Mouse (Mus musculus) heart, embryonic 13.5 days (tissue): ENCODE results near the gene Hyal1. TPM values are rescaled to one million over a fixed set of nuclear protein-coding genes. Genes with fewer than 3 reads are reported as not detected.

ENCODE experiments used
- ATAC-seq: fragments of 200-750 bp; cut with Nextera tagmentation; 2 replicates; pipeline ENCODE4 v1.8.0; 2017; ENCODE audit warnings: moderate TSS enrichment; ENCODE audit not compliant: insufficient number of reproducible peaks, low FRiP score, low TSS enrichment; ENCODE audit errors: extremely low read depth
- H3K27ac ChIP-seq: fragments of 300-500 bp; sonication (generic); replicated peaks from 2 replicates; pipeline ENCODE4 v1.5.1; 2015; ENCODE audit warnings: moderate library complexity, mild to moderate bottlenecking, inconsistent platforms
- H3K27me3 ChIP-seq: fragments of 300-500 bp; sonication (generic); replicated peaks from 2 replicates; pipeline ENCODE4 v1.6.1; 2015; ENCODE audit warnings: mild to moderate bottlenecking, inconsistent platforms
- H3K36me3 ChIP-seq: fragments of 300-500 bp; sonication (generic); 2 replicates; pipeline ENCODE4 v1.6.1; 2015; ENCODE audit warnings: mild to moderate bottlenecking, inconsistent platforms
- H3K4me1 ChIP-seq: fragments of 300-500 bp; sonication (generic); 2 replicates; pipeline ENCODE4 v1.6.1; 2015; ENCODE audit warnings: inconsistent platforms
- H3K4me2 ChIP-seq: fragments of 300-500 bp; sonication (generic); 2 replicates; pipeline ENCODE4 v1.6.1; 2015; ENCODE audit warnings: inconsistent platforms, mild to moderate bottlenecking, moderate library complexity
- H3K4me3 ChIP-seq: fragments of 300-500 bp; sonication (generic); 2 replicates; pipeline ENCODE4 v1.5.1; 2015; ENCODE audit warnings: moderate library complexity, mild to moderate bottlenecking, inconsistent platforms
- H3K9ac ChIP-seq: fragments of 300-500 bp; sonication (generic); 2 replicates; pipeline ENCODE4 v1.6.1; 2015; ENCODE audit warnings: inconsistent platforms, mild to moderate bottlenecking, moderate library complexity
- H3K9me3 ChIP-seq: fragments of 300-500 bp; sonication (generic); 2 replicates; pipeline ENCODE4 v1.6.1; 2016; ENCODE audit warnings: inconsistent platforms
- WGBS: fragments of 180-500 bp; shearing (Covaris S2); methylation state at CpG from one replicate; pipeline ENCODE4 v1.1.7; 2015; ENCODE audit warnings: mixed read lengths; 5-methylcytosine and 5-hydroxymethylcytosine counted together
- polyA plus RNA-seq: library from polyadenylated mRNA; unstranded; fragments of >200 nt; fragmentation: Nextera tagmentation; extraction: Ambion mirVana; gene quantifications from 2 replicates; pipeline ENCODE4 v1.2.1, GENCODE M21; 2015

Gene Hyal1
- polyA plus RNA-seq, 1 experiment from 2014 or later = 6.3 TPM

DNA sequence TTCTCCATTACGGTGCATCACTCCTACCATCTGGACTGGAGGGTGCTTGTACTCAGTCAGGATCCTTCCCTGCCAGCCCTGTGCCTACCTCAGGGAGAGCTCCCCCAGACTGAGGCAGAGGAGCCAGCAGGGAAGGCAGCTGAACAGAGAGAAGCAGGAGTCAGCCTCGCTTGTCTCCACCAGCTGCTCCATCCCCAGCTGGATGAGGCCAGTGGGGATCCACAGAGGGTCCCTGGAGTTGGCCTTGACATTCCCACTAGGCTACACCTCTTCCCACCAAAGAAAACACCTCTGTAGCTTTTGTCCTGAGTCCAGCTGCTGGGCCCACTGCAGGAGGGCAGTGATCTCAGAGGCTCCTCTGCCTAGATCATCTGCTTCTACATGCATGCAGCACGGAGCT, 48.2 kb downstream of the Hyal1 start:
- Histone ChIP-seq H3K4me2 (no peak overlapping the region), H3K27me3 (no peaks in the 10 kb centered on the region), H3K4me1 (peaks cover 92% of the 10 kb centered on the region), H3K27ac (peak overlapping the region; percentile 84), H3K9me3 (no peaks in the 10 kb centered on the region), H3K4me3 (no peak overlapping the region), H3K9ac (peak overlapping the region; percentile 61), H3K36me3 (peaks cover 66% of the 10 kb centered on the region)
- ATAC-seq = no peak
- 82% methylated on average over 3 of the region's 3 CpGs for WGBS

DNA sequence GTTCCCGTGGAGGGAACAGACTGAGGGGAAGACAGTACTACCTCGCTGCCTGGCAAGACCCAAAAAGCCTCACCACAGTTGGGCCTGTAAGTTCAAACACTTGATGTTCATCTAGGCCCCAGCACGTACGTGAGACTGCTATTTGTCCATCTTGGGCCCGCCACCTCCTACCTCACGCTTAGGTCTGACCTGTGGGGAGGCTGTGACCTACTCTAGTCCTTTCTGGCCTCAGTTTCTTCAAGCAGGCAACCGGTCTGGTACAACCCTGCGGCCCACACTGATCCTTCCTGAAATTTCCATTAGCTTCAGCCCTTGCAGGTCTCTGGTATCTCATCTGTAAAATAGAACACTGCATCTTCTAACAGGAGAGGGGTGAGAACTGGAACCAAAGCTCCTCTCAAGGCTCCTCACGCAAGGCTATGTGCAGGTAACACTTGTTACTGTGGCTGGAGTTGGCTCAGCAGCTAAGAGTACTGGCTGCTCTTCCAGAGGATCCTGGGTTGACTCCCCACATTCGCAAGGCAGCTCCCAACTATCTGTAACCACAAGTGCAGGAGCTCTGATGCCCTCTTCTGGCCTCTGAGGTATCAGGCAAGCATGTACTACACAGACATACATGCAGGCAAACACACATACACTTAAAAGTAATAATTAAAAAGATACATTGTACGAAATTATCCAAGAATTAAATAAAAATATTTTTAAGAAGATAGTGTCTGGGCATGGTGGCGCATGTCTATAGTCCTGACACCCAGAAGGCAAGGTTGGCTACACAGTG, 48.8 kb downstream of the Hyal1 start:
- ATAC-seq = no peak
- peaks cover 92% of the 10 kb centered on the region for H3K4me1 ChIP-seq
- no peak overlapping the region for H3K4me3 ChIP-seq
- no peaks in the 10 kb centered on the region for H3K27me3 ChIP-seq
- no peaks in the 10 kb centered on the region for H3K9me3 ChIP-seq
- peaks cover 60% of the 10 kb centered on the region for H3K36me3 ChIP-seq
- WGBS = 86% methylated on average over 12 of the region's 12 CpGs
- no peak overlapping the region for H3K4me2 ChIP-seq
- peak overlapping the region; percentile 84 for H3K27ac ChIP-seq
- peak overlapping the region; percentile 61 for H3K9ac ChIP-seq

DNA sequence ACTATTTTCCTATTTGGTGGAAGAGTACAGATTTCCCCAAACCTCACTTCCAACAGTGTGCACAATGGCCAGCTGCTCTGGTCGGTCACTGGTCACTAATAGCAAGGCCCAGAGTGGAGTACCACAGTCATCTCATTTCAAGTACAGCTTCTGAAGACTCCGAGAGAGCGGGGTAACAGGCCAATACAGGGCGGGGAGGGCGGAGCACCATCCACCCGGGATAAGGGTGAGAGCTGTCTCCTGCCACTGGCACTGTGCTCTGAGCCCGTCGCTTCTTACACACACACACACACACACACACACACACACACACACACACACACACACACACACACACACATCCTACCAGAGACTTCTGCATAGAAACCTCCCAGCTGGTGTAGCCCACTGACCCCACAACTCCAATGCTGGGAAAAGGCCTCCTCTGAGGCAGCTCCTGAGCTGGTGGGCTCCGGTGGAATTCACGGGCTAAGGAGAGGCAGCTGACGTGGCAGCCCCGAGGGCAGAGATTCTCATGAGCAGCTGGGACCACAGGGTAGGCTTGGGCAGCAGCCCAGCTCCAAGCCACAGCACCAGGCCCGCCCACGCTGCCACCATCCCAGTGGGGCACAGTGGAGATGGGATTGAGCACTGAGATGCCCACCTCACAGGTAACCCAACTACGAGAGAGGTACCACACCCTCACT, 49.6 kb downstream of the Hyal1 start:
- Histone ChIP-seq H3K27ac (peak overlapping the region; percentile 84), H3K4me2 (peak overlapping the region; percentile 50), H3K36me3 (peaks cover 62% of the 10 kb centered on the region), H3K4me3 (0 out of 2 replicates have a peak overlapping the region, but pooled peaks have one; percentile 13), H3K27me3 (no peaks in the 10 kb centered on the region), H3K9ac (peak overlapping the region; percentile 95), H3K9me3 (no peaks in the 10 kb centered on the region), H3K4me1 (peaks cover 92% of the 10 kb centered on the region)
- ATAC-seq = no peak
- WGBS = 42% methylated on average over 14 of the region's 15 CpGs

DNA sequence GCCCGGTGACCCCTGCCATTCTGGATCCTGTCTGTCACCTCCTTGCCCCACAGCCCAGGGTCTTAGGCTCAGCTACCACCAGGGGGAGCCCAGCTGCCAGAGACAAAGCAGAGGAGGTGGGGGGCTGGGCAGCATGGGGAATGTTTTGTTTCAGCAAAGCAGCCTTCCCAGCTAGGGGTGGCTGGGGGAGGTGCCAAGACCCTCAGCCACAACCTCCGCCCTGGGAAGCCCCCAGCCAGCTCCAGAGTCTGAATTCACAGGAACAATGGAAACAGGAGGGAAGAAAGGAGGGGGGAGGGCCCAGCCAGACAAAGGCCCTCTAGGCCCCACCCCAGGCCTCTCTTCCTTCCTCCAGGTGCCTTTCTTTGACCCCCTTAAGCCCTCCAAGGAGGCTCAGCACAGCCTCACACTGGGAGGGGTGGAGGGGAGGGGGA, 50.1 kb downstream of the Hyal1 start:
- peak; percentile 38 for ATAC-seq
- Histone ChIP-seq H3K4me2 (peak overlapping the region; percentile 50), H3K9me3 (no peaks in the 10 kb centered on the region), H3K4me1 (peaks cover 92% of the 10 kb centered on the region), H3K9ac (peak overlapping the region; percentile 95), H3K36me3 (peaks cover 63% of the 10 kb centered on the region), H3K27ac (peak overlapping the region; percentile 84), H3K27me3 (no peaks in the 10 kb centered on the region), H3K4me3 (0 out of 2 replicates have a peak overlapping the region, but pooled peaks have one; percentile 13)
- 0% methylated on average over 2 of the region's 2 CpGs for WGBS

DNA sequence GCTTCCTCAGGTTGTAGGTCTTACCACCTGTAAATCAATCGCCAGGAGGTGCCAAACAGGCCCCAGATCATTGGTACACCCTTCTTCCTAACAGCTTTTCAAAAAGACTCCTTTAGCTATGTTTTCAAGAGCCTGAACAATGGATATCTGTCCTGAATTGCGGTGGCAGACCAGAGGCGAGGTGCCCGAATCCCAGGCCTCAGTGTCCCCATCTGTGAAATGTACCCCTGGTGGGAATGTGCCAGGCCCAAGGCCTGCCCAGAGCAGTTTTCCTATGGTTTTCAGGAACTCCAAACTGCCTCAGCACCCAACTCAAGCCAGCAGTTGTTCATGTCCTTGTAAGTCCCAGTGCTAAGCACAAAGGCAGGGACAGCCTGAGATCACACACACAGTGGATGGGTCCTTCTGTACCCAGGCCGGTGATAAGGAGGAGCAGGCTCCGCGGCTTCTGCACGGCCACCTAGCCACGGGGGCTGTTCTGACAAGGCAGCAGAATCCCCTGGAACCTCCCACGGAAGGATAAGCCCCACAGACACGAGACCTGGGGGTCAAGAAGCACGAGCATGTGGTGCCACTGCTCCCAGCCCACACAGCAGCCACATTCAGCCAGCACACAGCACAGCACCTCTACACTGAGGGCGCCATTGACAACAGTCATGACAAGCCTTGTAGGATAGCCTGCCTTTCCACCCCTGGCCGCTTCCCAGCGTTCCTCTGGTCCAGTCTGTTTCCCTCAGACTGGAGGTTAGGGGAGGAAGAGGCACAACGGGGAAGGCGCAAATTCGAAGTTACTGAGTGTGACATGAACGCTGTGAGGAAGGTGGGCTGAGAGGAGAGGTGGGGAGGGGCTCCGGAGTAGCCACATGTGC, 50.9 kb downstream of the Hyal1 start:
- ATAC-seq = no peak
- Histone ChIP-seq H3K4me2 (peak overlapping the region; percentile 50), H3K4me1 (peaks cover 94% of the 10 kb centered on the region), H3K27ac (peak overlapping the region; percentile 84), H3K36me3 (peaks cover 62% of the 10 kb centered on the region), H3K4me3 (0 out of 2 replicates have a peak overlapping the region, but pooled peaks have one; percentile 1), H3K27me3 (no peaks in the 10 kb centered on the region), H3K9ac (peak overlapping the region; percentile 95), H3K9me3 (no peaks in the 10 kb centered on the region)
- 28% methylated on average over 20 of the region's 20 CpGs for WGBS

DNA sequence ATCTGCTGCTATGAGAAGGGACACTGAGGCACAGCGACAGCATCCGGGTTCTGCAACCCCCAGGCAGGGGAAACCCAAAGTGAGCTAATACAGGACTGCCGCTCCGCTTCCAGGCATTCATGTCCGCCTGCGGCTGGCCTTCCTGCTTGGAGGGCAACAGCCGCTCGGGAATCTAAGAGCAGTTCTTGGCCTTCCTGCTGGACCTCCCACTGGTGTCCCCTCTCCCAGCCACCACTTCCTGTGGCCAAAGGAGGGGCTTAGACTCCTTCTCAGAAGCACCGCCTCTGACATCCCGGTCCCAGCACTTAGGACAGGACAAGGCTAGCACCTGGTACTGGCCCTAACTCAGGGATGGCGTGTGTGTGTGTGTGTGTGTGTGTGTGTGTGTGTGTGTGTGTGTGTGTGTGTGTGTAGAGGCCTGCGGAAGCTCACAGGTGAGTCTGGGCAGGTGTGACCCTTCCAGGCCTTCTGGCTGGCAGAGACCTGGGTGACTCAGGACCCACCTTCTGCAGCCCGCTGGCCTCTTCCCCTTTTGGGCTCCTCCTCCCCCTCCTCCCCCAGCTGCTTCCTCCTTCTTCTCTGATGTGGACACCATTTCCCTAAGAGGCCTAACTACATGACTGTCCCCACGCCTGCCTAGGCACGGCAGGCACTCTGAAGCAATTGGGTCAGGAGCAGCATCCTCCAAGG, 52.1 kb downstream of the Hyal1 start:
- no peak for ATAC-seq
- H3K9ac ChIP-seq = peak overlapping the region; percentile 95

DNA sequence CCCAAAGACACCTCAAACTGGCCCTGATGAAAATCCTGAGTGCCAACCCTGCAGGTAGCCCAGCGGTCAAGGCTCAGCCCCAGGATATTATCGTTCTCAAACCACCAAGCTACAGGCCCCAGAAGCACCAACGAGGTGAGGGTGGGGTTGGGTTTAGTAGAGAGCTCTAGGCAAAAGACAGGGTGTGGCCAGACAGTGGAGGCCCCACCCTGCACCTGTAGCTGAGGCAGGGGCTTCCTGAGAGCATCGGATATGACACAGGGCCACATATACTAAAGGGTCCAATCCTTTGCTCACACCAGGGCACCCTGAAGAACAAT, 52.6 kb downstream of the Hyal1 start:
- Histone ChIP-seq H3K4me2 (peak overlapping the region; percentile 46), H3K9ac (peak overlapping the region; percentile 95), H3K4me3 (no peak overlapping the region), H3K4me1 (peaks cover 87% of the 10 kb centered on the region), H3K9me3 (no peaks in the 10 kb centered on the region), H3K27ac (peak overlapping the region; percentile 84), H3K36me3 (peaks cover 48% of the 10 kb centered on the region), H3K27me3 (no peaks in the 10 kb centered on the region)
- WGBS = 47% methylated on average over 4 of the region's 4 CpGs
- no peak for ATAC-seq

More for the DNA sequence above, 52.1 kb downstream of the Hyal1 start:
- H3K4me1 ChIP-seq = peaks cover 92% of the 10 kb centered on the region
- 0 out of 2 replicates have a peak overlapping the region, but pooled peaks have one; percentile 1 for H3K4me3 ChIP-seq
- H3K4me2 ChIP-seq = peak overlapping the region; percentile 46
- peaks cover 52% of the 10 kb centered on the region for H3K36me3 ChIP-seq
- WGBS = 46% methylated on average over 14 of the region's 15 CpGs
- no peaks in the 10 kb centered on the region for H3K9me3 ChIP-seq
- H3K27me3 ChIP-seq = no peaks in the 10 kb centered on the region
- H3K27ac ChIP-seq = peak overlapping the region; percentile 84

DNA sequence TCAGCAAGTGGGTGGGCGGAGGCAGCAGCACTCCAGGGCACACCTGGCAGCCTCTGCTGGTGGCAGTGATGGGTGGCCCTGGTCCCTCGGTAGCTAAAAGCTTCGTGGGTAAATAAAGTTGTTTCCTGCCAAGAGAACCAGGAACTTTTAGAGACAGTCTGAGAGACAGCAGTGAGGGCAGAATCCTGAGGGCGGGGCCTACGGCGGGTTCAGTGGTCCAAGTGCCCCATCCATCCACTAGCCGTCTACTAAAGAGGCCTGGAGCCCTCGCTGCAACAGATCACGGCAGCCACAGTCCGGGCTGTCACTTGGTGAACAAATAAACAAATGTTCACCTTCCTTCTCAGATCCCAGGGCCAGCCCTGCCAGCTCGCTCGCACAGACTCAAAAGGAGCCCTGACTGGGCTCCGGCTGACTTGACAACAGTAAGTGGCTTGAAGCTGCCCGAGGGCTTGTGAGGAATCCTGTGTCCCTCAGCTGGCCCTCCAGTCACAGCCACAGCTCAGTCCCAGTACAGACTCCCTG, 53.2 kb downstream of the Hyal1 start:
- 31% methylated on average over 14 of the region's 14 CpGs for WGBS
- Histone ChIP-seq H3K9me3 (no peaks in the 10 kb centered on the region), H3K4me3 (peak overlapping the region; percentile 5; the same call in 1 of the 2 replicates), H3K27ac (peak overlapping the region; percentile 84), H3K27me3 (no peaks in the 10 kb centered on the region), H3K4me1 (peaks cover 81% of the 10 kb centered on the region), H3K9ac (peak overlapping the region; percentile 95), H3K36me3 (peaks cover 42% of the 10 kb centered on the region), H3K4me2 (peak overlapping the region; percentile 46)
- no peak for ATAC-seq

DNA sequence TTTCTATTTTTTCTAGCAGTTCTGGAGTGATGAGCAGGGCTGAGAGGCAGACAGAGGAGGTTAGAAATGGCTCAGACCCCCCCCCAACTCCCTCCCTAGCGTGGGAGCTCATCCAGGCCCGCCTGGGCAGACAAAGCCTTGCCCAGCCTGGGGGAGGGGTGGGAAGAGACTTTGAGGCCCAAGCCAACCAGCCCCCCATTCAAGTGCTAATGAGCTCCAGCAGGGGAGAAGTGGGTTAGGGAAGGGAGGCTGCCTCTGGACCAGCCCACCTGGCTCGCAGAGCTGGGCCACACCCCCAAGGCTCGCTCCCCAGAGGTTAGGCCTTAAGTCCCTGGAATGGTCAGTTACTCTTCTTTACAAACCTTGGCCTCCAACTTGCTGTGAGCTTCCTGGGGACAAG, 53.8 kb downstream of the Hyal1 start:
- H3K4me1 ChIP-seq = peaks cover 76% of the 10 kb centered on the region
- H3K27me3 ChIP-seq = no peaks in the 10 kb centered on the region
- H3K9me3 ChIP-seq = no peaks in the 10 kb centered on the region
- no peak for ATAC-seq
- WGBS = 17% methylated on average over 4 of the region's 4 CpGs
- peak overlapping the region; percentile 84 for H3K27ac ChIP-seq
- peak overlapping the region; percentile 95 for H3K9ac ChIP-seq
- peak overlapping the region; percentile 46 for H3K4me2 ChIP-seq
- 0 out of 2 replicates have a peak overlapping the region, but pooled peaks have one; percentile 5 for H3K4me3 ChIP-seq
- peaks cover 36% of the 10 kb centered on the region for H3K36me3 ChIP-seq
